Mouse (Mus musculus) leukemia stem cell, adult 10-12 weeks (primary cell): ENCODE data around the gene Ptgdr. TPM values are rescaled to one million over a fixed set of nuclear protein-coding genes. Genes with fewer than 3 reads are reported as not detected.

Experiments
- polyA plus RNA-seq: library from polyadenylated mRNA; stranded (reverse); fragments of >175 nt; gene quantifications from 2 replicates; pipeline ENCODE4 v1.2.3, GENCODE M21; 2012; ENCODE audit warnings: low replicate concordance

Gene Ptgdr
- polyA plus RNA-seq = not detected in 2 replicates

DNA sequence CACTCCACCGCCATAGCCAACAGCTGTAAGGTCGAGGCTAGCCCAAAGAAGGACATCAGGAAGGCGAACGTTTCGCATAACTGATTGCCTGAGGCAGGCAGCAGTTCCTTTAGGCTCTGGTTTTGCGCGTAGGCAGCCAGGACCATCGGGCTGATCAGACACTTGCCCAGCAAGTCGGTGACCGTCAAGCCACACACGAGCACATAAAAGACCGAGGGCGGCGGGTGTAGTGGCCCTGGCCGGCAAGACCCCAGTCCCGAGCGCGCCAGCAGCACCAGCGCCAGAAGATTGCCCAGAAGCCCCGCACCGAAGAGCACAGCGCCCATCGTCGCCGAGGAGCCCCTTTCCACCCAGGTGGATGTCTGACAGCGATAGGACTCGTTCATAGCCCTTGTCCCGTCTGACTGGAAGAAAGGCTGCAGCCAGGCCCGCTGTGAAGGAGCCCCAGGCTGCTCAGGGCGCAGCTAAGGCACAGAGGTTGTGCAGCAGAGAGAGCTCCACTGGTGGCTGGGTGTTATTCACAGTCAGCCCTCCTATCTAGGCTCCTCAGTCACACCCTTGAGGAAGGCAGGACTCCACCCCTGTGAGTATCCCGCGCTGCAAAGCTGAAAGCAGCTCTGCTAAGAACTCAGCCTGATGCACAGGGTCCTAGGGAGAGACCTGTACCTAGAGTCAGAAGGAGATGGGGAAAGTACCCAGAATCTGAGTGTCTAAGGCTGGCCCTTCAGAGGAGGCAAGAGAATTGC lies at the start of gene Ptgdr:
TSS of gene Ptgdr (minus strand) at position 508 of the 746 bp plus-strand sequence.

Other genes starting within 250 kb of the Ptgdr start
- gene Gm5624, start 231.4 kb downstream of the Ptgdr start, polyA plus RNA-seq = not detected in 2 replicates
- gene Gm8257, start 152.9 kb downstream of the Ptgdr start, polyA plus RNA-seq = not detected in 2 replicates
- not detected in 2 replicates for gene Gm8267, start 109.0 kb downstream of the Ptgdr start, polyA plus RNA-seq
- gene Ptger2, start 128.8 kb upstream of the Ptgdr start, polyA plus RNA-seq = 0.08 and 0.55 TPM in 2 replicates